Mouse (Mus musculus): ENCODE measurements around the gene Prpf6.

Gene Prpf6

DNA sequence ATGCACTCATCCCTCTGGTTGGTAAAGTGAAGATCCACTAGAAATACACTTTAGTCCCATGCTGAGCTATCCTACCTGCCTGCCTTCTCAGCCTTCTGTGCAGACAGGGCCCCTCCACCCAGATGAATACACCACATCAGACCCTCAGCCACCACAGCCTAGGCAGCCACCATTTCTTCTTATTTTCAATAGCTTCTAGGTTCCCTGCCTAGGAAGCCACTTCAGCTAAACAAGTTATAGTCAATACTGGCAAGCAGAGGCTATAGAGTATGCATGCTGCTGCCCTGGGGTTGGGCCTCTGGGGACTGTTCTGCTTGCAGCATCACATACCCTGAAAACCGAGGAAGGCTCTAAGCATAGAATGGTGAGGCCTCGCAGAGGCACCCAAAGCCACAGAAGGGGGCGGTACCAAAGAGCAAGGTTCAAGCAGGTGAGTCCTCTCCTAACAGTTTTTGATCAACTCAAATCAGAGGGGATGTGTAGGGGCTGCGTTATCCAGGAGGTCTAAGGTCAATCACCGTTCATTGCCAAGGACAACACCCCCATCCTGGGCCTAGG lies at the start of gene Prpf6:
TSS of gene Prpf6 (plus strand) at position 341 of the 558 bp plus-strand sequence.
- peak in 1 of 2 experiments; percentile 28 for DNase-seq (ENCODE audit: low read depth in 2 of 2, low spot score in 2 of 2)

DNA sequence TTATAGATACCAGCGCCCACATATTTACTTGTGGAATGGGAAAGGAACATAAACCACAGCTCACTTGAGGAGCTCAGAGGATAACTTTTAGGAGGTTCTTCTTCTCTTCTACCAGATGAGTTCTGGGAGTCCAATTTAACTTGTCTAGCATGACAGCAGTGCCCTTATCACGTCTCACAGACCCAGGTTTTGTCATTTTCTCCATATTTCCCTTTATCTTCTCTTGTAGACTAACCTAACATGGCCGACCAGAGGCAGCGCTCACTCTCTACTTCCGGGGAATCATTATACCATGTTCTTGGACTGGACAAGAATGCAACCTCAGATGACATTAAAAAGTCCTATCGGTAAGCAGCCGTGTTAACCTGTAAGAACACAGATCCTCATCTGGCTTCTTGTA lies 45.5 kb upstream of the Prpf6 start:
- DNase-seq (ENCODE audit: low read depth in 2 of 2, low spot score in 2 of 2): no peak

DNA sequence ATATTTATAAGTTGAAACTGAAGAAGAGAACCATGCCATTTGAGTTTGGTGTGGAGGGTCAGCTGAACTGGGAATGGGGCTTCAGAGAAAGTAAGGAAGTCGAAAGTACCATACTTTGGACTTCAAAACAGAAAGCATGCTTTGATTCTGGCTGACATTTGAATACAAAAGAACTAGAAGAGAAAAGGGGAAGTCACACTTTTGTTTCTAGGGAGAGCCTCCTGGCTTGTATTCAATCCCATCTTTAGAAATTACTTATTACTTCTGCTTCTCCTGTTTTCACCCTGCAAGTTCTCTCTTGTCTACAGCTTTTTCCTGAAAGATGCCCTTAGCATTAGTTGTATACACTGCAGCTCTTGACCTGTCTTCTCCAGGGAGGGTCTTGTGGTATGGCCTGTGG lies 43.4 kb upstream of the Prpf6 start:
- no peak for DNase-seq (ENCODE audit: low read depth in 2 of 2, low spot score in 2 of 2)

DNA sequence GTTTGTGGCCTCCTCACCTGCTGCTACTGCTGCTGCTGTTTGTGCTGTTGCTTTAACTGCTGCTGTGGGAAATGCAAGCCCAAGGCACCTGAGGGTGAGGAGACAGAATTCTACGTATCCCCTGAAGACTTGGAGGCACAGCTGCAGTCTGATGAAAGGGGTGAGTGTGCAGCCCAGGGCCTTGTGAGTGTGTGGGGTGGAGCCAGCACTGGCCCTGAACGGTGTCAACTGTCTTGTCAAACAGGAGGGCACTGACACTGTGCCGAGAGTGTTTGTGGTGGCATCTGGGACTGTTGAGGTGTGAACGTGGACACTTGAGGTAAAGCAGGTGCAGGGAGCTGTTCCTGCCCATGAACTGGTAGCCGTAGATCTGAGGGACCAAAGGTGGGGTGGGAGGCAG lies 43.0 kb upstream of the Prpf6 start:
- no peak for DNase-seq (ENCODE audit: low read depth in 2 of 2, low spot score in 2 of 2)

DNA sequence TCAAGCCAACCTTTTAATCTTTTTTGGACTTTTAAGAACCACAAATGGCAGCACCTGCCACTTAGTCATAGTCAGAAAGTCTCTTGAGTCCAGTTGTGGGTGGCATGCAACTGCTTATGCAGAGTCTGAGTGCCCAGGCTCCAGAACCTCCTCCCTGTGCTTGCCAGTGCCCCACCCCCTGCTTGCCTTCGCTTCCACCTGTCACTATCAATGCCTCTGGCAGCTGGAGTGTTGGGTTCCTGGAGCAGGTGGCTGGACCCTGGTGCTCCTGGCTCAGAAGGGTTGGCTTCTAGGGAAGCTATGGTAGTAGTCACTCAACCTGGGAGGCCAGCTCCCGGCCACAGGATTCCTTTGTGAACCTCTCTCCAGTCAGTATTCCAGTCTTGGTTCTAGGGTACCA lies 41.4 kb upstream of the Prpf6 start:
- DNase-seq (ENCODE audit: low read depth in 2 of 2, low spot score in 2 of 2): no peak

DNA sequence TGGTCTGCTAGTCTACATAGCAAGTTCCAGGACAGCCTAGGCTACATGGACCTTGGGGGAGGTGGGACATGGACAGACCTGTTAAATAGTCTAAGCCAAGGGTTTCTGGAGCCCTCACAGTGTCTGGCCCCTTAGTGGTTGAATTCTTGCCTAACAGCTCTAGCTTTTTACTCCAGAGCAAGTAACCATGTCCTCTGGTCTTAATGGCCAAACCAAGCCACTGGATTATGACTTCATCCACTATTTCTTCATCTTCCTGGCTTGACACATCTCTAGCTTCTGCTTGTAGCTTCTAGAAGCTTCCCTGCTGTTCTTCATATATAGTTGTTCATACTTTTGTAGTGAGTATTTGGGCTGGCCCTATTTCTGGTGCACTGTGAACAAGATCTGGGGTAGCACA lies 37.9 kb upstream of the Prpf6 start:
- no peak for DNase-seq (ENCODE audit: low read depth in 2 of 2, low spot score in 2 of 2)

DNA sequence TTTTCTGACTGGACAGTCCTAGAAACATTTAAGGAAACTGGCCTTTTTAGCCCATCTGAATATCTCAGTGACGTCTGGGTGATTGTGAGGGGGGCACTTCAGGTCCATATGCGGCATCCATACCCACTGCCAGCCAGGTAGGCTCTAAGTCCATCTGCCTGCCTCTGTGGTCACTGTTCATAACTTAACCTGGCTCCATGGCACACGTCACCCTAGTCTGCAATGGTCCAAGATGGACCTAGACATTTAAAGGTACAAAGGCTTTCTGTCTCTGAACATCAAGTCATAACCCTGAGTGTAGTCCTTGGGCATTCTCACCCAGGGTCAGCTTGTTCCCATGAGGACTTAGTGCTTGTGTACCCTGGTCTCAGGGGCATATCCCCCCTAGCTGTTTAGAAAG lies 24.3 kb upstream of the Prpf6 start:
- no peak for DNase-seq (ENCODE audit: low read depth in 2 of 2, low spot score in 2 of 2)

DNA sequence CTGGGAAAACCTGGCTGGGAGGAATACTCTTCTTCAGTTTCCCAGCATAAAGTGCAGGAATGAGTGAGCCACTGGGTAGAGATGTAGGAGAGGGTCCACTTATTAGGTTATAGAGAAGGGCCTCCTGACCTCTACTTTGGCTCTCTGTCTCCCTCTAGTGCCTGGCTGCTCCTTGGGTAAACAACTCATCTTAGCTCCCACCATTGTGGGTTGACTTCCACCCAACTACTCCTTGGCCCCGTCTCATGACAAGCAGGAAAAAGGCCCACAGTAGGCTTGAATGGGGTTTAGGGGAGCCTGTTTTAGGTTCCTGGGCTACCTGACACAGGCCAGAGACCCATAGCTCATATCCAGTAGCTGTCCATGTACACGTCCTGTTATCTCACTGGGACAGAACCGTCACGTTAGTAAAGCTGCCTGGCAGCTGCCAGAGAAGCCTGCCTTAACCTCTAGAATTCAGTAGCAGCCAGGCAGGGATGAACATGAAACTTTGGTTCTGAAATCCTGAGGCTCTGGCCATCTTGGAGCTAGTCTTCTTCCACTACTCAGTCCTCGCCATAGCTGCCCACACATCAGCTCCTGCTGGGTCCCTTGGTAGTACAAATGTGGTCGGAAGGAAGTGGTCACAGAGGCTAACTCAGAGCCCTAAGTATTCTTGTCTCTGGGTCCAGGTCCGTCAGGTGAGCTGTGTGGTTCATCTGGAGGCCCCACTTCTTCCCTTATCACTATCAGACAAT lies 23.2 kb upstream of the Prpf6 start:
- peak; percentile 26 to 53 for DNase-seq (ENCODE audit: low read depth in 2 of 2, low spot score in 2 of 2)

DNA sequence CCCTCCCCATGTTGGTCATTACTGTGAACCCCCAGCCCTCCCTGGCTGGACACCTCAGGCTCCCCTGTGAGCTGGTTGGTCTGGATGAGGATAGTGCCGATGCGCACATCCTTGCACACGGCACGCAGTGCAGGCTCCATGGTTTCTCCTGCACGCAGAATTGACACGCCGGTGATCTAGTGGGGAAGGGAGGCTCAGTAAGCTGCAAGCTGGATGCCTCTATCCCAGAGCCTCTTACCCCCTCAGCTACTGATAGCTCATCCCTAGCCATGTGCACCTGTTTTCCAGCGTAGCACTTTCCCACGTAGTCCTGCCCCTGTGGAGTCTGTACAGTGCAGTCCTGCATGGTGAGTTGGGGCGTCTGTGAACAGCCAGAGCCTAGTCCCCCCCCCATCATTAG lies 21.8 kb upstream of the Prpf6 start:
- no peak for DNase-seq (ENCODE audit: low read depth in 2 of 2, low spot score in 2 of 2)

DNA sequence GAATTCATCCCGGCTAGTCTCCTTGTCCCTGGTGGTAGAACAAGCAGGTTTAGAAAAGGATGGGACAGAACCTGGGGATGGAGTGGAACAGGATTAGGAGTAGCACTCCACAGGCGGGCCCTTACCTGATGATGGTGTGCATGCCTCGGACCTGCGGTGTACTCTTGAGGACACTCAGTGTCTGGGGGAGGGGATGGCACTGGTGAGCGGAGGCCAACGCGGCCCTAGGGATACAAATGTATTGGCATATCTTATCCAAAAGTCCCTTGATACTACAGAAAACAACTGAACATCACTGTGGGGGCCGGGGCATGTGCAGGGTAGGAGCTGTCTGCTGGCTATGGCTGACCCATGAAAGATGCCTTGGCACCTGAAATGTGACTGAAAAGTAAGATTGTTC lies 21.3 kb upstream of the Prpf6 start:
- no peak for DNase-seq (ENCODE audit: low read depth in 2 of 2, low spot score in 2 of 2)

DNA sequence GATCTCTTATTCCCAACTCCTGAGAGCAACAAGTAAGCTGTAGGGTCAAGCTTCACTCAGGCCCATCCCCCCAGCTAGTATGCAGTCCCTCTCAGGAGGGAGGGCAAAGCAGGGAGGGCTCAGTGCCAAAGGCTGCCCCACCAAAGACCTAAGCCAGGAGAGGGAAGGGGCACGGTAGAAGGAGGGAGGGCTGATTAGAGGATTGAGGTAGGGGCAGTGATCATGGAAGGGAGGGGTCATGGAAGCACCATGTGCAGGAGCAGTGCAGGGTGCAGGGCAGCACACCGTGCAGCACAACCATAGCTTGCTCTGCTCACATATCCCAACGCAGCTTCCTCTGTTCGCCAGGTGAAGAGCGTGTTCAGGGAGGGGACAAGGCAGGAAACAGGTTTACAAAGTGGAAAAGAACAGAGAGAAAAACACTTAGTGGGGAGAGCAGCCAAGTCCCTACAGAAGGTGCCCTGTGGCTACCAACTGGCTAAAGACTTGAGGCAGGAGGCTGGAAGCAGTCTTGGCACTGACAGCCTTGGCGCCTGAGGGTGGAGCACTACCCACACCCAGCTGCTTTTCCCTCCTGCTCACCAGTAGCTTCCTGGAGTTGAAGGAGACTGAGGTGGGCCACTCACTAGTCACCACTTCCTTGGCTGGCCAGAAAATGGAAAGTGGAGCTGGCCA lies 20.6 kb upstream of the Prpf6 start:
- no peak for DNase-seq (ENCODE audit: low read depth in 2 of 2, low spot score in 2 of 2)

DNA sequence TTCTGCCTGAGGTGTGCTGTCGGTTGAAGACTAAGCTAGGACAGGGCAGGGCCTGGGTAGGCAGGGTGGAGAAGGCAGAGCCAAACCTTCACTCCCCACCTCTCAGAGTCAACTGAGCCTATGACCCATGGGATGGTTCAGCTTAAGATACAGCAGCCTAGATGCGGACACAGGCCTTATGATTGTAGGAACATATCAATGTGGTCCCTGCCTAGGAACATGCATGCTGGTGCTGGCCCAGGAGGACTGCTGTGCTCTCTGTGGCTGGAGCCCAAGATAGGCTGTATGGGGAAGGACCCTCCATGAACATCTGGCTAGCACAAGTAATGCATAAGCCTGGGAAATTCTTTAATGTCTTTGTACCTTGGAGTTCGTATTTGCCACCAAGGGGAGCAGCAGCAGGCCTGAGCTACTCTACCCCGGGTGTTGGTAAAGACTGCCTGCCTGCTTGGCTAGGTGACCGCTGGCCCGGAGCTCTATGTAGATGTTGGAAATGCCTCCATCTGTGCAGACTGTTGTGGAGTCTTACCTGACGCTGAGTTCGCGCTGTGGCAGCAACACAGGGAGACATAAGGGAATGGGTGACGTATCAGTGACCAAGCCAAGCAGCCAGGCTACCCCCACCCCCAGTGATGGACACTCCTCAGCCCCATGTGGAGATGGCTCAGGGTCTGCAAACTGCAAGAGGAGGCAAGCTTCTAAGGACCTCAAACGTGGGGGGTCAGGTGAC lies 19.6 kb upstream of the Prpf6 start:
- no peak for DNase-seq (ENCODE audit: low read depth in 2 of 2, low spot score in 2 of 2)

DNA sequence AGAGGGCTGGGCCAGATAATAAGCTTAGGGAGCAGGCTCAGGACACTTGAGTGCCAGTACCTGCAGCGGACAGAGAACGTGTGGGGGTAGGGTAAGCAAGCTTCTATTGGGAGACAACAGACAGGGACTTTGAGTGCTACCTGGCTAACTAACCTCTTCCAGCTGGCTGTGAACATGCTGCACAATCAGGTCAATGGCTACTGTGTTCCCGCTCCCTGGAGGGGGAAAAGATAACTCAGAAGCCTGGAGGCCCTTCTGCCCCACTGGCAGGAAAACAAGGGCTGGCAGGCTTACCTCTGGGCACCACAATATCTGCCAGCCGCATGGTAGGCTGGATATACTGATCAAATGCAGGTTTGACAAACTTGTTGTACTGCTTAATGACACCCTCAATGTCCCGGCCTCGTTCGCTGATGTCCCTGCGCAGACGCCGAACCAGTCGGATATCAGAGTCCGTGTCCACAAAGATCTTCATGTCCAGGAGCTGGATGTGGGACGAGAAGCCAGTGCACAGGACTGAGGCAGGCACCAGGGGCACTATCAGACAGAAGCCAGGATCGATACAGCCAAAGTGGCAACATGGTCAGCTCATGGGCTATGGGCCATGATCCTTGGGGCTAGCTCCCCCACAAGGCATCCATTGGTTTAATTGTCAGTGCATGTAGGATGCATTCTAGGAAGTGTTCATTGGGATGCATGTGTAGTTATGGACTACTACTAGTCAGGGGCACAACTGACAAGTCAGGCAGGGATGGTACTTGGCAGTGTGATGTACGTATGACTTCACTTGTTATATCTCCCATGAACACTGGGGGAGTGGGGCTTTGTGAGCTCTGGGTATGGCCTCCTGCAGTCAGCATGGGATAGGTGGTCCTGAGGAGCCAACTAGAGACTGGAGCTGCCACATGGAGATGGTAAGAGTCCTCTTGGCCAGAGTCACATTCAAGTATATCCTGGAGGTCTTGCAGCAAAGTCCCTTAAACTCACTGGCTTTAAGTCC lies 18.4 kb upstream of the Prpf6 start:
- DNase-seq (ENCODE audit: low read depth in 2 of 2, low spot score in 2 of 2): no peak

DNA sequence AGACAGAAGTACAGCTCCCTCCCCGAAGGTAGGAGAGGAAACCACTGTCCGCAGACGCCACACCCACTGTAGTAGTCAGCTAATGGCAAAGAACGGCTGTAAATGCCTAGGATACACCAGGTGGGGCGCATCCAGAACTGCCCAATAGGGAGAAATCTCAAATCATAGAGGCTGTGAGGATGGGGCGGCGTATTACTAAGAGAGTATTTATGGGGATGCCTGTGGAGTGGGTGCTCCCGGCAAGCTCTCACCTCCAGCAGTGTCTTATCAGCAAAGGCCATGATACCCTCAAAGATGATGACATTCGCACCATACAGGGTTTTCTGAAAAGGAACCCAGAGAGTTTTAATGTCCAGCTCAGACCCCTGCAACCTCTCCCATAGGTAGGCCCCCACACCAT lies 17.7 kb upstream of the Prpf6 start:
- no peak for DNase-seq (ENCODE audit: low read depth in 2 of 2, low spot score in 2 of 2)

DNA sequence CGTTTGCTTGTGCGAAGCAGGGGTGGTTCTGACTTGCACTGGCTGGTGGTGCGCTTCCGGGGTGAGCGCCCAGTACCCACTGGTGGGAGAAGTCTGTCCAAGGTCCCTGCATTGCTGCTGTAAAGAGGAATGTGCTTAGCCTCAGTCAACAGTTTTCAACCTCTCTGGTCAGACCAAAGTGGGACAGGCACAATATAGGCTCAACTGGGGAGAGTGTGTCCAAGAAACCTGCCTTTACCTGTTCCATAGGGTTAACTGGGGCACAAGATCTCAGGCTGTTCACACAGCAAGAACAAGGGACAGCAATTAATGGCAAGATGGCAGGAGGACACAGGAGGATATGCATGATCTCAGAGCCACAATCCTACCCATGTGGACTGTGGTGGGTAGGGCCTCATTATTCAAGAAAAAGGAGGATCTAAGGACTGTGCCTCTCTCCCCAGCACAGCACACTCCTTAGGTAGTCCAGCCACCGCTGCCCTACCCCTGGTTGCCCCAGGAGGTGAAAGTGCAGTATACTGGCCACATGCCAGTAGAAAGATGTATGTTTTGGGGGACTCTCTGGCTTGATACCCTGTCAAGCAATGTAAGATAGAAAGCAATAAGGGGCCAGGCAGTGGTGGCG lies 16.6 kb upstream of the Prpf6 start:
- DNase-seq (ENCODE audit: low read depth in 2 of 2, low spot score in 2 of 2): no peak

DNA sequence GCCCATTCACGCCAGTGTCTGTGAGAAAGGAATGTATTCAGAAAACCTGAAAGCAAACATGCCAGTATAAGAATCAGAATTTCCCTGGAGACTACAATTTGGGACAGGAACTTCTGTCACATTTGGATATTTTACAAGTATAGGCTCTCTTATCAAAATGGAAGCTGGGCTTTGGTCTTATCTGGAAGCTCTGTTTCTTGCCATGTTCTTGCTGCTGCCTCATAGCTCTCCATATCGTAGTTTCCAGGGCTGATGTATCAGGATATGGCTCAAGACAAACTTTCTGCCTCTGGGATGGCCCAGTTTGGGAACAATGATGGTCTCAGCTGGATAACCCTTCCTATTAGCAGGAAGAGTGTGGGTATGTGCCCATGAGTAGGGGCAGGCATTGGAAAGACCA lies 15.1 kb upstream of the Prpf6 start:
- no peak for DNase-seq (ENCODE audit: low read depth in 2 of 2, low spot score in 2 of 2)

DNA sequence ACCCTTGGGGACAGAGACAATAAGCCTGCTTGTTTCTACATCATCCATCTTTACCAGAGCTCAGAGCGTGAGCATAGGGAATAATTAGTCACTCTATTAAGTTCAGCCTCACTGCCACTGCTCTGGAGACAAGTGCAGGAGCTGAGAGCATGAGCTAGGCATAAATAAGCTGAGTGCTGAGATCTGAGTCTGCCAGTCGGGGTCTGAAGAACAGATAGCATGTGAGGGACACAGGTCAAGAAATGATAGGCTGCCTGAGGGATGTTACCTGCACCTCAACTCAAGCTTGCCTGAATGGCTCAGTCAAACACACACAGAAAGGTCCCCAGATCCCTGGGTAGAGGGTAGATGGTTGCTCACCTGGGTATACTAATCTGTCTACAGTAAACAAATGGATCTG lies 14.5 kb upstream of the Prpf6 start:
- no peak for DNase-seq (ENCODE audit: low read depth in 2 of 2, low spot score in 2 of 2)

DNA sequence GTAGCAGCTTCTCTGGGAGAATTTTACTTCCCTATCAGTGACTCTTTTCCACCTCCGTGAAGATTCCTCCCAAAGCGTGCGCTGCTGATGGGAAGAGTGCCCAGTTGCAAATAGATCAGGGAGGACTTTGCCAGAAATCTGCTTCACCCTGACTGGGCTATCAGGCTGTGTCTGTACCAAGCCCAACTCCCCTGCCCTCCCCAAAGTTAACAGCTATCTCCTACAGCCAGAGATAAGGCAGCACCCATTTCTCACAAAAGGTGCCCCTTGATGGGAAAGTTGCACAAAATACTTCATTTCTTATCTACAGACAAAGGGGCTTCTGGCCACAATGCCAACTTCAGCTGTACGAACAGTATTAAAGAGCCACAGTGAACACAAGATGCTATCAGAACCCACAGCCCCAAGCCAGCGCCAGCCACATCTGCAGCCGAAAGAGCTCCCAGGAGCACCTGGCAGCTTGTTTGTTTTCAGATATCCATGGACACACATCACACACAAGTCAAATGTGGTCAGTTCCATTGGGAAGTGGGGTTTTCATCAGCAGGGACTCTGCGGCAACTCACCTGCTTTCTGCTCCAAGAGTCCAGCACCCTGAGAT lies 13.6 kb upstream of the Prpf6 start:
- DNase-seq (ENCODE audit: low read depth in 2 of 2, low spot score in 2 of 2): no peak

DNA sequence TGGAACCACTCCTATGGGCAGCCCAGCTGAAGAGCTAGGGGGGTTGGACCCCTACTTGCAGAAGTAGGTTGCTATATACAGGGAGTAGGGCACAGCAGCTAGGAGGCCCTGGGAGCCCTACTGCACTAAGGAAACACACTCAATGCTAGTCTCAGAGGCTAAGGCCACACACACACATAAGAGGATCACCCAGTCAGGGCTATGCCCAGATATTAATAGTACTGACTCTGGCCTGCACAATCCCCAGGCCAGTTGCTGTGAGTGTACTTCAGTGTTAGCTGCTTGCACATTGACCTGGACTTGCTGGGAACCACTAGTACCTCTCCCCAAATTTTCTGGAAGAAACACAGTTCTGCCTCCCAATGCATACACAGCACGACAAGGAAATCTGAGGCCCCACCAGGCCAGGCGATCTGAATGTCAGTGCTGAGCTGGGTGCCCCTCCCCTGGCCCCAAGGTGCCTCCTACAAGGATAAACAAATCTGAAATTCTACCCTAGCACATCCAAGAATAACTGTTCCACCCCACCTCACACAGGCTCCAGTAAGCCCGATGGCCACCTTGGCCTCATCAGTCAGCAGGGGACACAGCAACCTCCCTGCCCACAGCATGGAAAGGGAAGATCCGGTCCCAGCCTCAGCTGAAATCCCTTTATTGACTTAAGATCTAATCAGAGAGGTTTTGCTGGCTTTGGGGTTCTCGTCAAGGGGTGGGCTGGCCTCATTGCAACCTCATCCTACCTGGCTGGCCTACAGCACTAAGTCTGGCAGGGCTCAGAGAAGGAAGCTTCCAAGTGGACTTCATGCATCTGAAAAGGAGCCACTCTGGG lies 12.7 kb upstream of the Prpf6 start:
- DNase-seq (ENCODE audit: low read depth in 2 of 2, low spot score in 2 of 2): no peak
